Mouse (Mus musculus) intestine, embryonic 15.5 days (tissue): Measurements from ENCODE around the gene Zfp746. TPM values are rescaled to one million over a fixed set of nuclear protein-coding genes. Genes with fewer than 3 reads are reported as not detected.

Experiments used
- ATAC-seq: fragments of 200-750 bp; cut with Nextera tagmentation; 2 replicates; pipeline ENCODE4 v1.8.0; 2017; ENCODE audit warnings: moderate TSS enrichment, moderate library complexity
- H3K27ac ChIP-seq: fragments of 300-500 bp; sonication (generic); 2 replicates; pipeline ENCODE4 v1.5.1; 2015; ENCODE audit warnings: mild to moderate bottlenecking, inconsistent platforms
- H3K27me3 ChIP-seq: fragments of 300-500 bp; sonication (generic); replicated peaks from 2 replicates; pipeline ENCODE4 v1.6.1; 2015; ENCODE audit warnings: inconsistent platforms
- H3K36me3 ChIP-seq: fragments of 300-500 bp; sonication (generic); 2 replicates; pipeline ENCODE4 v1.6.1; 2015; ENCODE audit warnings: inconsistent platforms
- H3K4me1 ChIP-seq: fragments of 300-500 bp; sonication (generic); replicated peaks from 2 replicates; pipeline ENCODE4 v1.6.1; 2015; ENCODE audit warnings: inconsistent platforms
- H3K4me2 ChIP-seq: fragments of 300-500 bp; sonication (generic); replicated peaks from 2 replicates; pipeline ENCODE4 v1.6.1; 2015; ENCODE audit warnings: mild to moderate bottlenecking, inconsistent platforms
- H3K4me3 ChIP-seq: fragments of 300-500 bp; sonication (generic); replicated peaks from 2 replicates; pipeline ENCODE4 v1.5.1; 2015; ENCODE audit warnings: inconsistent platforms
- H3K9ac ChIP-seq: fragments of 300-500 bp; sonication (generic); 2 replicates; pipeline ENCODE4 v1.6.1; 2015; ENCODE audit warnings: inconsistent platforms
- H3K9me3 ChIP-seq: fragments of 300-500 bp; sonication (generic); 2 replicates; pipeline ENCODE4 v1.6.1; 2016; ENCODE audit warnings: inconsistent platforms
- WGBS: fragments of 180-500 bp; shearing (Covaris S2); methylation state at CpG from one replicate; pipeline ENCODE4 v1.1.7; 2015; 5-methylcytosine and 5-hydroxymethylcytosine counted together
- polyA plus RNA-seq: library from polyadenylated mRNA; unstranded; fragments of >200 nt; fragmentation: Nextera tagmentation; extraction: Ambion mirVana; gene quantifications from 2 replicates; pipeline ENCODE4 v1.2.1, GENCODE M21; 2015

Gene Zfp746
- polyA plus RNA-seq, 1 experiment from 2014 or later: 15.1 TPM

DNA sequence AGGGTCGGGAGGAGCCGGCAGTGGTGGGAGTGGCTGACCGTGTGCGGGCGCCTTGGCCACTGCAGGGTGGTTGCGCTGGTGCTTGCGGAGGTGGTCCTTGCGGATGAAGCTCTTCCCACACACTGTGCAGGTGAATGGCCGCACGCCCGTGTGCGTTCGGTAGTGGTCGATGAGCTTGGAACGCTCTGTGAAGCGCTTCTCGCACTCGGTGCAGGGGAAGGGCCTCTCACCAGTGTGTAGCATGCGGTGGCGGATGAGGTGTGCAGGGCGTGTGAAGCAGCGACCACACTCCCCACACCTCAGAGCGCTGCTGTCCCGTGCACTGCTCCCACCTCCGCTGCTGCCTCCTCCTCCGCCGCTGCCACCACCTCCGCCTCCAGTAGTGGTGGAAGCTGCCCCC is 22.5 kb downstream of the Zfp746 start:
- WGBS: 94% methylated on average over 28 of the region's 28 CpGs
- Histone ChIP-seq H3K36me3 (peaks cover 46% of the 10 kb centered on the region), H3K9me3 (no peaks in the 10 kb centered on the region), H3K27me3 (no peaks in the 10 kb centered on the region), H3K9ac (no peak overlapping the region), H3K27ac (no peak overlapping the region), H3K4me3 (no peak overlapping the region), H3K4me2 (no peak overlapping the region), H3K4me1 (no peaks in the 10 kb centered on the region)
- no peak for ATAC-seq

DNA sequence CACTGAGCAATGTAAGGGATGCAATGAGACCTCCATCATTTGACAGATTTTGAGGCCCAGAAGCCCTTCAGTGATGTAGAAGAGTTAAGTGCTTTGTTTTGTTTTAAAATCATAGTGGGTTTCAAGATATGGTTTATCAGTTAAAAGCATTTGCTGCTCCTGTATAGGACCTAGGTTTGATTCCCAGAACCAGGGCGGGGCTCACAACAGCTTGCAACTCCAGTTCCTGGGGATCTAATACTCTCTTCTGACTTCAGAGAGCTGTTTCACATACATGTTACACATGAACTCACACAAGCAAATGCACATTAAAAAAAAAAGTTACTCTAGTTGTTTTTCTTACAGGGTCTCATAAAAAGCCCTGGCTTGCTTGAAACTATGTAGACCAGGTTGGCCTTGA is 25.5 kb downstream of the Zfp746 start:
- WGBS: 88% methylated on average over 1 of the region's 1 CpGs
- H3K27ac ChIP-seq: no peak overlapping the region
- no peaks in the 10 kb centered on the region for H3K4me1 ChIP-seq
- H3K9me3 ChIP-seq: no peaks in the 10 kb centered on the region
- no peaks in the 10 kb centered on the region for H3K27me3 ChIP-seq
- H3K4me2 ChIP-seq: no peak overlapping the region
- H3K9ac ChIP-seq: no peak overlapping the region
- H3K36me3 ChIP-seq: peaks cover 31% of the 10 kb centered on the region
- H3K4me3 ChIP-seq: no peak overlapping the region
- no peak for ATAC-seq

DNA sequence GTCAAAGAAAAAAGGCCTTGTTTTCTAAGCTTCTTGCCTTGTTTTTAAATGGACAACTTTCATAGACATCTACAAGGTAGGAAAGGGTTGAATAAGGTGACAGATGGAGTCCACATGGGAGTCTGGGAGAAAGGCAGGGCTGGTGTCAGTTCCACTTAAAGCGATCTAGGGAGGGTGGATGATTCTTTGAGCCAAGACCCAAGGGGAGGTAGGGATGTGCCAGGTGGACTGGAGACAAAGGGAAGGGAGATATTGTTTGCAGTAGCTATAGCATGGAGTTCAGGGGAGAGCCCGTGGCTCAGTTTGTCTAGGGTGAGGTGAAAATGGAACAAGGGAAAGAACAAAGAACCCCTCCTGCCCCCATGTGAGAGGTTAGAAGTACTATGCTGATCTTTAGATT is 26.0 kb downstream of the Zfp746 start:
- no peaks in the 10 kb centered on the region for H3K27me3 ChIP-seq
- no peak overlapping the region for H3K4me3 ChIP-seq
- WGBS: 75% methylated on average over 2 of the region's 2 CpGs
- H3K27ac ChIP-seq: no peak overlapping the region
- no peaks in the 10 kb centered on the region for H3K9me3 ChIP-seq
- no peaks in the 10 kb centered on the region for H3K4me1 ChIP-seq
- H3K4me2 ChIP-seq: no peak overlapping the region
- no peak overlapping the region for H3K9ac ChIP-seq
- peaks cover 26% of the 10 kb centered on the region for H3K36me3 ChIP-seq
- no peak for ATAC-seq

DNA sequence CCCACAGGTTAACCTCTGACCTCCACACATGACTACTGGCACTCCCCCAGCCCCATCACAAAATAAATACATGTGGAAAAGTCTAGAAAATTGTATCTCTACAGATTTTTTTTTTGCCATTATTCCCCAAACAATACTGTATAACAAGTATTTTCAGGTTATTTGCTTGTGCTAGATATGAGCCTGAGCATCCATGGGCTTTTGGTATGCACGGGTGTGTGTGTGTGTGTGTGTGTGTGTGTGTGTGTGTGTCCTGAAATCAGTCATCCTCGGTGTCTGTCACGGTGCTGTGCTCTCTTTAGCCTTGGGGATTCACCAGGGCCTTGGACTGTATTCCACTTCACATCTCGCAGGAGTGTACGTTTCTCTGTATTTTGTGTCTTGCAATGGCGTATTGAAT is 34.3 kb downstream of the Zfp746 start:
- Histone ChIP-seq H3K27me3 (no peaks in the 10 kb centered on the region), H3K27ac (no peak overlapping the region), H3K4me2 (no peak overlapping the region), H3K4me1 (peaks cover 3% of the 10 kb centered on the region), H3K9me3 (no peaks in the 10 kb centered on the region), H3K4me3 (no peak overlapping the region), H3K9ac (no peak overlapping the region), H3K36me3 (no peaks in the 10 kb centered on the region)
- no peak for ATAC-seq
- WGBS: 87% methylated on average over 6 of the region's 6 CpGs

DNA sequence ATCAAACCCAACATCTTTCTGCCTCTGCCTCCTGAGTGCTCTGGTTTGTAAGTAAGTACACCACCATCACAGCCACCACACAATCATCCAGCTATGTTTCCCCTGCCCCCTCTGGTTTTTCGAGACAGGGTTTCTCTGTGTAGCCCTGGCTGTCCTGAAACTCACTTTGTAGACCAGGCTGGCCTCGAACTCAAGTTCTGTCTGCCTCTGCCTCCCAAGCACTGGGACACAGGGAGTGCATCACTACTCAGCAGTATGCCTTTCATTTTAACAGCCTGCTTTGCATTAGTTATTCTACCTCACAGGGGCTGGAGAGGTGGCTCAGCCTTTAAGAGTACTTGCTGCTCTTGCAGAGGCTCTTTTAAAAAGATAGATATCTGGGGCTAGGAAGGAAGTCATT is 34.7 kb downstream of the Zfp746 start:
- no peak for ATAC-seq
- WGBS: 84% methylated on average over 2 of the region's 2 CpGs
- Histone ChIP-seq H3K27me3 (no peaks in the 10 kb centered on the region), H3K9me3 (no peaks in the 10 kb centered on the region), H3K4me1 (peaks cover 5% of the 10 kb centered on the region), H3K36me3 (no peaks in the 10 kb centered on the region), H3K9ac (no peak overlapping the region), H3K27ac (no peak overlapping the region), H3K4me2 (no peak overlapping the region), H3K4me3 (no peak overlapping the region)

DNA sequence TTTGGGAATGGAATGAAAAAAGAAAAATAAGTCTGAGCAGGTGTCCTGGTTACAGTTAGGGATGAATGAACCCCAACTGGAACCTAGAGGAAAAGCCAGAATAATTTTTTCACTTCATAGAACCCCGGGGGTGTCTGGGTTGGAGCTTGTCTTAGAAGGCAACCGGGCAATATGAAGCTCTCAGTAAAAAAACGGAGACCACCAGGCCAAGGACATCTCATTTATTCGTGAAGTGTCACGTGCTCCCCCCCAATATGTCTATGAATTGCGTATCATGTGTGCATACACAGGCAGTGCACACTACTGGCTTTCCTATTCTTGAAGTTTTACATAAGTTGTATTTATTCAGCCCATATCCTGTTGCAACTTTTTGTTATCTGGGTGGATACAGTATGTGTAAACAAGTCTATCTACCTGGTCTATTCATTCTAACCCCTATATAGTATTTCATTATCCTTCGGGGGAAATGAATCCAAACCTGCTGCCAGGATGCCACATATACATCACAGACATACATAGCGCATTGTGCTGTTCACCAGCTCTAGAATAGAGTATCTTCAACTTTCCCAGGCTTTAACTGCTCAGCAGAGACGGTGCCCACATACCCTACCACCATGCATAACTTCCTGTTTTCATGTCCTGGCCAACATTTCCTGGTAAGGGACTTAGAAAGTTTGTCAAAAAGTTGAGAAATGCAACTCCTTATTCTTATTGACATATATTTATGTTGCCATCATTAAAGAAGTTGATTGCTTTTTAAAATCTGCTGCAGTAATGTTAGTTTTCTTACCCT is 36.9 kb downstream of the Zfp746 start:
- 41% methylated on average over 9 of the region's 9 CpGs for WGBS
- no peak for ATAC-seq

DNA sequence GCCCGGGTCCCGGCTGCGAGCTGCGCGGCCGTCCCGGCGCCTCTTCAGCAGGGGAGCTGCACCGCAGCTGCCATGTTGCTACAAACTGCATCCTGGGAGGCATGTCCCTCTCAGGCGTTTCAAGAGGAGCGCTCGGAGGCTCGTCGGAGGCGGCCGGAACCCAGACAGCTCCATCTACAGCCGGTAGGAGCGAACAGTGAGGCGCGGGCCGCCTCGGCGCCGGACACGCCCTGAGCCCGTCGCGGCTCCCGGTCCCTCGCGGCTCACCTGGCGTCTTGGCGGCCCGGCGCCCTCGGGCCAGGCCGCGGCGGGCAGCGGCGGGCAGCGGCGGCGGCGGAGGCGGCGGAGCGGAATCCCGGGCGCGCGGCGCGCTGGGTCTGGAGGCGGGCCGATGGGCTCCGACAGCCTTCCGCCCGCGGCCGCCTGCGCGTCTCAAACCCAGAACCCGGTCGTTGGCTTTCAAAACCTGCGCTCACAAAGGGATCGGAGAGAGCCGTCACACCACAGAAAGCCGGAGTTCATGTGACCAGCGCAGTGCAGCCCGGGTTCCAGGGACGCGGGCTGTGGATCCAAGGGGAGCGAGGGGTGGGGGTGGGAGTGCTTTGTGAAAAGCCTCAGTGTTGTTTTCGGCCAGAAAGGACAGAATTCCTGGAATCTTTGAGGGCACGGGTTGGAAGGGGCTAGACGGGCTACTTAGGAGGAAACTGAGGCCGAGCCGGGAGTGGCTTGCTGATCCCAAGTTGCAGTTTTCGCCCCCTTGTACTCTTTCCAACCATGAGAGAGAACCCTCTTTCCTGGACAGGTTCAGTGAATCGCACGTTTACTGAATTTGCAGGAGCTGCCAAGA is 37.7 kb downstream of the Zfp746 start, which contains the start of gene Zfp777:
Gene Zfp777, minus strand, starts transcription at position 486 of the 847 bp plus-strand sequence.
- under 1% methylated on average over 82 of the region's 82 CpGs for WGBS

More for the DNA sequence above, 36.9 kb downstream of the Zfp746 start:
- Histone ChIP-seq H3K9ac (peak overlapping the region; percentile 84), H3K27ac (0 out of 2 replicates have a peak overlapping the region, but pooled peaks have one; percentile 94), H3K9me3 (no peaks in the 10 kb centered on the region), H3K4me2 (peak overlapping the region; percentile 89), H3K36me3 (peaks cover 5% of the 10 kb centered on the region; the same call in 1 of the 2 replicates), H3K27me3 (no peaks in the 10 kb centered on the region), H3K4me1 (peaks cover 5% of the 10 kb centered on the region), H3K4me3 (peak overlapping the region; percentile 88)

DNA sequence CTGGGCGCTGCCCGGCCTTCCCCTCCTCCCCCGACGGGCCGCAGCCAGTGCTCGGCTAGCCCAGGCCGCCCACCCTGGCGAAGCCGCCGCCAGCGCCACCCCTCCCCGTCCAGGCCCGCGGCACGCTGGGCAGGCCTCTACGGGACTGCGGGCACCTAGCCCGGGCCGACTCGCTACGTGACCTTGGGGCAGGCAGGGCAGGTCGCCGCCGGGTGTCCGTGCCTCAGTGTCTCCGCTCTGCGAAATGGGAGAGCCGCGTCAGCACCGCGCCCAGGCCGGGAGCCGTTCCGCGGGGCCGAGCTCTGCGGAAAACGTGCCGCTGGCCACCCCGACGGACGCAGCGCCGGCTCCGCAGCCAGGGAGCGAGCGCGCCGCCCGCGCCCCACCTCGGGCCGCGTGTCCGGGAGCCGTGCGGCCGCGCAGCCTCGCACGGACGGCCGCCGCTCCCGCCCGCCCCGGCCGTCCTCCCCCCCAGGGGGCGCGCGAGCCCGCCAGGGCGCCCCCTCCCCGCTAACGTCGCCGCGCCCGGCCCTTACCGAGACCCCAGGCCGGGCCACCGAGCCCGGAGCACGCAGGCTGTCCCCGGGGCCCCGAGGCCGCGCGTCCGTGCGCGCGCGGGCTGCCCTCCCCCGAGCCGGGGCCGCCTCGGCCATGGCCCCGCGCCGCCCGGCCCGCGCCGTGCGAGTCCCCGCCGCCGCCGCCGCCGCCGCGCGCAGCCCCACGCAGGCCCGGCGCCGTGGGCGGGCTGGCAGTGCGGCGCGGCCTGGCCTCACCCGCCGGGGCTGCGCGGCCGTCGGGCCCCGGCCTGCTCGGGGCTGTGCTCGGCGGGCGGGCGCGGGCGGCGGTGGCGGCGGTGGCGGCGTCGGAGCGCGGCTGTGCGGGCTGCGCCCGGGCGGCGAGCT is 38.7 kb downstream of the Zfp746 start:
- Histone ChIP-seq H3K4me2 (peak overlapping the region; percentile 89), H3K27ac (peak overlapping the region; percentile 94), H3K9me3 (no peaks in the 10 kb centered on the region), H3K4me3 (peak overlapping the region; percentile 88), H3K36me3 (peaks cover 17% of the 10 kb centered on the region), H3K4me1 (peaks cover 5% of the 10 kb centered on the region), H3K9ac (peak overlapping the region; percentile 84), H3K27me3 (no peaks in the 10 kb centered on the region)
- peak; percentile 80 for ATAC-seq
- under 1% methylated on average over 104 of the region's 150 CpGs for WGBS

More for the DNA sequence above, 37.7 kb downstream of the Zfp746 start, which contains the start of gene Zfp777:
- peak within 1 kb of the TSS; percentile 94 for H3K27ac ChIP-seq
- H3K36me3 ChIP-seq: peaks cover 12% of the 10 kb centered on the region
- H3K4me3 ChIP-seq: peak within 1 kb of the TSS; percentile 88
- H3K27me3 ChIP-seq: no peaks in the 10 kb centered on the region
- peak within 1 kb of the TSS; percentile 84 for H3K9ac ChIP-seq
- no peaks in the 10 kb centered on the region for H3K9me3 ChIP-seq
- peak within 1 kb of the TSS; percentile 89 for H3K4me2 ChIP-seq
- ATAC-seq: peak; percentile 94
- H3K4me1 ChIP-seq: peaks cover 5% of the 10 kb centered on the region

DNA sequence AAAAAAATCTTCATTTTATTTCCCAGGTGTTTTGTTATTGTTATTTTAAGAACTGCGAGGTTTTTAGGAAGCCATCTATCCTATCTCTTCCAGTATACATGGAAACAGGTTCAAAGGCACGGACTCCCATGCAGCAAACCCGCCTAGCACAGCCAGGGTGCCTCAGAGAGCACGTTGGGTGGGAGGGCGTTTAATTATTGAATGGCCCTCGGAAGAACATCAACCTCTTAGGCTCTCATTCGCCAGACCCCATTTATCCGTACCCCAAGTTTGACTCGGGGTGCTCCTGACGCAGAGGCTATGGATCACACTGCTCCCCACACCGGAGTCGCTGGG is 39.3 kb downstream of the Zfp746 start:
- H3K9ac ChIP-seq: peak overlapping the region; percentile 84
- peak overlapping the region; percentile 88 for H3K4me3 ChIP-seq
- H3K4me2 ChIP-seq: peak overlapping the region; percentile 89
- H3K27me3 ChIP-seq: no peaks in the 10 kb centered on the region
- H3K4me1 ChIP-seq: peaks cover 5% of the 10 kb centered on the region
- no peak overlapping the region for H3K27ac ChIP-seq
- H3K9me3 ChIP-seq: no peaks in the 10 kb centered on the region
- ATAC-seq: peak; percentile 23; the same call in 1 of the 2 replicates
- H3K36me3 ChIP-seq: peaks cover 19% of the 10 kb centered on the region
- WGBS: 4% methylated on average over 12 of the region's 12 CpGs

DNA sequence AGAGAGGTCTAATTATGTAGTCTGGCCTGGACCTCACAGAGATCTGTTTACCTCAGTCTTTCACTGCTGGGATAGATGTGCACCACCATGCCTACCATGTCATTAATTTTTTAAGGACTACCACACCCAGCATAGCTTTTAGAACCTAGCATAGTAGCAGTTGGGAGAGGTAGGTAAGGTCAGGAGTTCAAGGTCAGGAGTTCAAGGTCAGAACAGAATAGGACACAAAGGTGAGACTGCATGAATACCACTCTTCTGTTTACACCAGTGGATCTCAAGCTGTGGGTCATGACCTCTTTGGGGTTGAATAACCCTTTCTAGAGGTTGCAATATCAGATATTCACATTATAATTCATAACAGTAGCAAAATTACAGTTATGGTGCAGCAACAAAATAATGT is 53.7 kb downstream of the Zfp746 start:
- H3K9ac ChIP-seq: no peak overlapping the region
- H3K36me3 ChIP-seq: peaks cover 30% of the 10 kb centered on the region
- no peak overlapping the region for H3K4me2 ChIP-seq
- H3K4me3 ChIP-seq: no peak overlapping the region
- H3K9me3 ChIP-seq: no peaks in the 10 kb centered on the region
- no peak for ATAC-seq
- H3K27me3 ChIP-seq: no peaks in the 10 kb centered on the region
- H3K4me1 ChIP-seq: no peaks in the 10 kb centered on the region
- no peak overlapping the region for H3K27ac ChIP-seq

DNA sequence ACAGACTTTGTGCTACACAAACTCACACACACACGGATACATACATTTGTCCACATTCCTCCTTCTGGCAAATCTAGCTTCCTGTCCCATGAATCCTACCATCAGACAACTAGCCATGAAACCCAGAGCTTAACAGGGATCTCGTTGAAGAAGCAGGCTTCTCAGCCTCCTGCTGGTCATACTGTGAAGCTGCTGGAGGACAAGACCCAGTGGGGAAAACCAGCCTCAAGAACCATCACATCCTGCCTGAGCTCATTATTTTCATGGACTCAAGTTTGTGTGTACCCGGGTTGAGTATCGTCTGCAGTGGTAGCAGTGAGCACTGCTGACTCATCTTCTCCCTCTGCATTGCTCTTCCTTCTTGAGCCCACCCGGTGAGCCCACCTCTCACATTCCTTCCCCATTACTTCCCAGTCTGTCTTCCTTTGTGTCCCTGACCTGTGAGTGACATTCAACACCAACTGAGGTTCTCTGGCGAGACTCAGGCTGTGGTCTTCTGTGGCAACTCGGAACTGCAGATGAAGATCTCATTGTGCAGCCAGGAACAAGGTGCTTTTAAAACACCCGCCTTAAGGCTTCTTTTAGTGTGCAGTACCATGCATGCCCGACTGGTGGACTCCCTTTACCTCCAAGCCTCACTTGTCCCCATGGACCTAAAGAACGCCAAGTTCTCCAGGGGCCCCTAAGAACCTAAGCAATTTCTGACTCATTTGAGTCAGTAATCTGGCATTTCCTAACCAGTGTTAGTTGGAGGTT is 60.3 kb downstream of the Zfp746 start:
- Histone ChIP-seq H3K4me2 (no peak overlapping the region), H3K27ac (no peak overlapping the region), H3K4me1 (no peaks in the 10 kb centered on the region), H3K9ac (no peak overlapping the region), H3K4me3 (no peak overlapping the region), H3K36me3 (peaks cover 63% of the 10 kb centered on the region), H3K27me3 (no peaks in the 10 kb centered on the region), H3K9me3 (peaks cover 18% of the 10 kb centered on the region)
- ATAC-seq: no peak
- 87% methylated on average over 10 of the region's 10 CpGs for WGBS
